In the genomic region with DNA sequence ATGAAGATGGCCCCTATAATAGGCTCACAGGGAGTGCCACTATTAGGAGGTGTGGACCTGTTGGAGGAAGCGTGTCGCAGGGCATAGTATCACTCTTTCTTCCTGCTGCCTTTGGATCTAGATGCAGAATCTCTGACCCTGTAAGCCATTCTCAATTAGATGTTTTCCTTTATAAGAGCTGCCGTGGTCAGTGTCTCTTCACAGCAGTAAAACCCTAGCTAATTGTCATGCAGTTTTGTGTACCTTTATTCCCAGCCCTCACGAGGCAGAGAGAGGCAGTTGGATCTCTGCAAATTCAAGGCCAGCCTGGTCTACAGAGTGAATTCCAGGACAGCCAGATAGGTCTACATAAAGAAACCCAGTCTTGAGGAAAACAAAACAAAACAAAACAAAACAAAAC, we compare ENCODE assay signal across 21 mouse cellular contexts. TPM values are rescaled to one million over a fixed set of nuclear protein-coding genes. Genes with fewer than 3 reads are reported as not detected.
A peak's percentile ranks its signal among the peaks of the same experiment; 100 is the strongest.
DNase-seq lines count a peak whose midpoint lies in the region.
"Had no signal": no experiment of that assay in that cellular context is flagged by ENCODE, and none has a peak within 500 bp of the region (broad histone marks: within the 10 kb centered on the region; RNA-seq: fewer than 3 reads in every experiment).

No protein-coding gene starts in this region.

- intact Hi-C loops in heart, postnatal 25 days (cut with DNase I): no loop called here

- peak; percentile 30 for DNase-seq in heart, adult 11 months
- DNase-seq in heart, postnatal 4 days: no peak
- DNase-seq in ES-CJ7 (ENCODE audit: low read depth, low spot score) (peak; percentile 59), ZHBTc4 (ENCODE audit: low read depth, low spot score) (peak; percentile 58)
- no peak for DNase-seq in heart, postnatal 25 days (ENCODE audit: low spot score)
- DNase-seq: adrenal gland, adult 2 months; adrenal gland, postnatal 10 days; adrenal gland, postnatal 25 days; B cell, adult 2 months; cerebellum, adult 11 months; cerebellum, adult 18-20 months; cerebellum, adult 8-10 months; cerebellum, adult 9-11 months; cerebellum, postnatal 14 days; cerebellum, postnatal 36 days; embryo, embryonic 11 days had no signal

RNA-seq across cellular contexts. Expression of a gene that starts 12.6 kb away (rescaled TPM):
- not detected for total RNA-seq in heart, postnatal 4 days (2021)
- not detected for total RNA-seq in heart, postnatal 25 days (2021)
- total RNA-seq: adrenal gland, adult 2 months; adrenal gland, postnatal 10 days; adrenal gland, postnatal 25 days; adrenal gland, postnatal 4 days; CH12.LX; common myeloid progenitor, adult 5-6 weeks; ES-E14; MEL had no signal

RNA-seq across cellular contexts. Expression of a gene that starts 25.1 kb away (rescaled TPM):
- 1 to 10 TPM; 1.5 to 1.7 TPM for total RNA-seq in heart, postnatal 4 days (2021)
- total RNA-seq in heart, postnatal 25 days (2021): under 1 TPM in 1 of 2 experiments, not detected in 1; 0.36 TPM
- total RNA-seq: adrenal gland, adult 2 months; adrenal gland, postnatal 10 days; adrenal gland, postnatal 25 days; CH12.LX; common myeloid progenitor, adult 5-6 weeks; MEL had no signal

RNA-seq across cellular contexts. Expression of a gene that starts 43.8 kb away (rescaled TPM):
- total RNA-seq in heart, postnatal 4 days (2021): not detected
- not detected for total RNA-seq in heart, postnatal 25 days (2021)
- total RNA-seq: adrenal gland, adult 2 months; adrenal gland, postnatal 10 days; adrenal gland, postnatal 25 days; adrenal gland, postnatal 4 days; CH12.LX; common myeloid progenitor, adult 5-6 weeks; ES-E14; MEL had no signal

RNA-seq across cellular contexts. Expression of a gene that starts 43.9 kb away (rescaled TPM):
- not detected for total RNA-seq in heart, postnatal 4 days (2021)
- not detected for total RNA-seq in heart, postnatal 25 days (2021)
- total RNA-seq: adrenal gland, adult 2 months; adrenal gland, postnatal 10 days; adrenal gland, postnatal 25 days; adrenal gland, postnatal 4 days; CH12.LX; common myeloid progenitor, adult 5-6 weeks; MEL had no signal

Comparison
In these comparisons a context has a peak if more than half of its experiments do, and no peak if none do; other contexts are left out.
1. DNase-seq: peak in heart, adult 11 months (single experiment), ES-CJ7 (single experiment) and ZHBTc4 (single experiment); none in heart, postnatal 4 days (single experiment) and heart, postnatal 25 days (single experiment).